Mouse (Mus musculus) thymus, adult 2 months (tissue): ENCODE data around the gene Cast.

Experiments used
- CTCF ChIP-seq: fragments of 200-500 bp; IDR thresholded peaks from 2 replicates; pipeline ENCODE4 v1.5.1; 2012; ENCODE audit warnings: mild to moderate bottlenecking, control low read depth, low read length, moderate library complexity, borderline replicate concordance; ENCODE audit not compliant: control insufficient read depth, poor library complexity, insufficient read depth; ENCODE audit errors: extremely low read depth
- POLR2A ChIP-seq: fragments of 200-500 bp; IDR thresholded peaks from 2 replicates; pipeline ENCODE4 v1.6.1; 2012; ENCODE audit warnings: mild to moderate bottlenecking, low read length, control low read depth, moderate library complexity; ENCODE audit not compliant: control insufficient read depth, poor library complexity, insufficient read depth; ENCODE audit errors: extremely low read depth

DNA sequence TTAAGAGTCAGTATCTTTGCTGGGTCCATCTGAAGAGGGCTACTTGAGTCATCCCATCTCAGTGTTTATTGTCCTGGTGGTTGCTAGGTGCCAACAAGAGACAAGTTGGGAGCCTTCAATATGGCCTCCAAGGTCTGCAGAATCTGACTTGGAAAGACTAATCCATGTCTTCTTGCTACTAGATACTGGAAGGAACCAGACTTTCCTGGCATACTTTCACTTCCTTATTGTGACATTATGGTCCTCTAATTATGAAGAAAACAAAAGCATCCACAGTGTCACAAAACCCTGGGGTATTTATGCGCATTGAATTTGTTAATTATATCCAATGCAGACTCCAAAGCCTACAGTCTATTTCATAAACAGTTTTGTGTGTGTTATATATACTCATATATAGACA, 7.1 kb upstream of the Cast start:
- no peak for TF ChIP-seq POLR2A
- no peak for TF ChIP-seq CTCF
